Mouse (Mus musculus): Measurements from ENCODE around the gene Zmiz1. TPM values are rescaled to one million over a fixed set of nuclear protein-coding genes. Genes with fewer than 3 reads are reported as not detected.
A peak's percentile ranks its signal among the peaks of the same experiment; 100 is the strongest.

Gene Zmiz1
- polyA plus RNA-seq, 1 experiment from 2014 or later, result 26.3 TPM

DNA sequence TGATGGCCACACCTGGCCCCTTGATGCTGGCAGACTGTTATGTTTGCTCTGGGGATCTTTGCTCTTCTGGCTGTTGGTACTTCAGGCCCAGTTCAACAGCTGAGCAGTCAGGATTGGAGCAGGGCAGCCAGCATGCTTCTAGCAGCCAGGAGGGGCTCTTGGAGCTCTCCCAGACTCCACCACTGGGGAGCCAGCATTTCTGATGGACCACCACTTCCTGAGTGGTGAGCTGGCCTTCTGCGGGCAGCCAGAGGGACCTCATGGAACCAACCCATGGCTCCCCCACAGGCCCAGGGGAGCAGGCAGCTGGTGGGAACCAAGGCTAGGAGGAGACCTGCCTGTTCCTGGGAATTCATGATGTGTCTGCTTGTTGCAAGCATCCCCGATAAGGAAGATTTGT lies 94.4 kb downstream of the Zmiz1 start:
- no peak overlapping the region for H3K4me3 ChIP-seq (replicated peaks)
- no peaks in the 10 kb centered on the region for H3K27me3 ChIP-seq (replicated peaks)
- WGBS, result 63% methylated on average over 2 of the region's 2 CpGs
- no peak overlapping the region for H3K4me2 ChIP-seq (replicated peaks)
- no peak for ATAC-seq
- peaks cover 59% of the 10 kb centered on the region for H3K4me1 ChIP-seq (replicated peaks)
- no peaks in the 10 kb centered on the region for H3K9me3 ChIP-seq
- no peak overlapping the region for H3K9ac ChIP-seq
- no peaks in the 10 kb centered on the region for H3K36me3 ChIP-seq
- H3K27ac ChIP-seq, result peak overlapping the region; percentile 25; the same call in 1 of the 2 replicates

- Histone ChIP-seq H3K9ac (no peak overlapping the region), H3K36me3 (no peaks in the 10 kb centered on the region), H3K4me2 (replicated peaks) (no peak overlapping the region; the same call in 1 of the 2 replicates), H3K27me3 (replicated peaks) (no peaks in the 10 kb centered on the region), H3K4me3 (replicated peaks) (no peak overlapping the region), H3K27ac (peak overlapping the region; percentile 44; the same call in 1 of the 2 replicates), H3K4me1 (replicated peaks) (peaks cover 53% of the 10 kb centered on the region), H3K9me3 (no peaks in the 10 kb centered on the region)
- WGBS, result 16% methylated on average over 8 of the region's 8 CpGs
- peak; percentile 57 for ATAC-seq
Observed at GRCm38 (mm10) chr14:25554781-25555180, 95.8 kb downstream of the Zmiz1 start.

DNA sequence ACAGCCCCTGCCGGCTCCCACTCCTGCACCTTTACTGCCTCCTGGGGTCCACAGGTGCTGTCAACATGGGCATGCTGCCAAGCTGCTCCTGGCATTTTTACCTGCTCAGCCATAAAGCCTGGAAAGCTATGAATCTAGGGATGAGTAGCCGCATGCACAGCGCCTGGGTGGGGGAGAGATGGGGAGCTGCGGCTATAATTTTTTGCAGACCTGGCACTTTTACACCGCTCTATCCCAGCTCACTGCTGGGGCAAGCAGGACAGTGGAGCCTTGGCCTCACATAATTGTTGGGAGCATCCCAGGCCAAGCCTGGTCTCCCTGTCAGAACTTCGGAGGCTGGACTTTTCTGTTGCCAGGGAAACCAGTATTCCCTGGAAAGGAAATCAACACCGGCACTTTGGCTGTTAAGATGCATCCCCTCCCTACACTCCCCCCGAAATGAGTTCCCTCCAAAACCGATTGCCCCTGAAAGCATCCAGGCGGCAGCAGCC lies 96.4 kb downstream of the Zmiz1 start:
- no peak overlapping the region for H3K4me2 ChIP-seq (replicated peaks)
- H3K9ac ChIP-seq, result no peak overlapping the region
- no peak overlapping the region for H3K4me3 ChIP-seq (replicated peaks)
- 0 out of 2 replicates have a peak overlapping the region, but pooled peaks have one; percentile 48 for H3K27ac ChIP-seq
- H3K4me1 ChIP-seq (replicated peaks), result peaks cover 51% of the 10 kb centered on the region
- ATAC-seq, result peak; percentile 37; the same call in 1 of the 2 replicates
- no peaks in the 10 kb centered on the region for H3K9me3 ChIP-seq
- H3K27me3 ChIP-seq (replicated peaks), result no peaks in the 10 kb centered on the region
- H3K36me3 ChIP-seq, result no peaks in the 10 kb centered on the region
- WGBS, result 28% methylated on average over 10 of the region's 10 CpGs

DNA sequence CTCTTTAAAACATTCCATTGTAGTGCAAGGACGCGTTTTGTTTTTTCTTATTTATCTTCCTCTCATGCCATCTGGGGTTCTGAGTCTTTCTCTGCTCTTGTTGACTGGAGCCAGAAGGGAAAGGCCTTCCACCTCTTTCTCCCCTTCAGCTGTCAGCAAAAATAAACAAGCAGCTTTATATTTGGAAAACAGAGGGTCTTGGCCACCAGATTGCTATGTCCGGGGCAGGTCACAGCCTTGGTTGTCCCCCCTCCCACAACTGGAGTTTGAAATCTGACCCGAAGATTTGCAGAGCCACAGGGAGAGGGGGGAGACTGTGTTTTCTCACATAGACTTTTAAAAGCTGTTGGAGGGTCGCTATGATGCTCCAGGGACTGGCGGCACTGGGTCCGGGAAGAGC lies 96.9 kb downstream of the Zmiz1 start:
- no peak overlapping the region for H3K9ac ChIP-seq
- no peaks in the 10 kb centered on the region for H3K9me3 ChIP-seq
- H3K27ac ChIP-seq, result peak overlapping the region; percentile 48; the same call in 1 of the 2 replicates
- WGBS, result 28% methylated on average over 7 of the region's 7 CpGs
- peaks cover 51% of the 10 kb centered on the region for H3K4me1 ChIP-seq (replicated peaks)
- H3K4me2 ChIP-seq (replicated peaks), result no peak overlapping the region
- H3K27me3 ChIP-seq (replicated peaks), result no peaks in the 10 kb centered on the region
- no peaks in the 10 kb centered on the region for H3K36me3 ChIP-seq
- no peak for ATAC-seq
- no peak overlapping the region for H3K4me3 ChIP-seq (replicated peaks)

DNA sequence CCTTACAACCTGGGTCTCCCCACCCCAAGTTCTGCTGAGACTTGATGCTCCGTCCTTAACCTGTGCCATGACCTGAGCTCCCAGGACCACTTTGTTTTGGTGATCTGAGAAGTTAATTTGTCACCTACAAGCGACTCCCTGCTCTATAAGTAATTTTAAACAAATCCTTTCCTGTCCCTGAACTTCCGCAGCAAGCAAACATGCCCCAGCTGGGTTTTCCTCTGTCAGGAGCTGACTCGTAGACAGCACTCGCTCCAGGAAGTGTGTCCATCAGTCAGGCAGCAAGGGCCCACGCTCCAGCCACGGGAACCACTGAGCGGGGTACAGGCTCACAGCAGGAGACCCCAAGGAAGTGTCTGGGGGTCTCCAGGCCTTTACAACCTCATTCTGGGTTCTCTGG lies 98.0 kb downstream of the Zmiz1 start:
- H3K9me3 ChIP-seq, result no peaks in the 10 kb centered on the region
- peak overlapping the region; percentile 33; the same call in 1 of the 2 replicates for H3K27ac ChIP-seq
- H3K27me3 ChIP-seq (replicated peaks), result no peaks in the 10 kb centered on the region
- no peaks in the 10 kb centered on the region for H3K36me3 ChIP-seq
- peaks cover 44% of the 10 kb centered on the region for H3K4me1 ChIP-seq (replicated peaks)
- no peak overlapping the region for H3K9ac ChIP-seq
- no peak overlapping the region for H3K4me3 ChIP-seq (replicated peaks)
- WGBS, result 18% methylated on average over 8 of the region's 8 CpGs
- ATAC-seq, result no peak
- no peak overlapping the region for H3K4me2 ChIP-seq (replicated peaks)

GRCm38 (mm10) chr14:25558479-25558878 lies 99.5 kb downstream of the Zmiz1 start:
- no peak overlapping the region for H3K9ac ChIP-seq
- 79% methylated on average over 1 of the region's 1 CpGs for WGBS
- peaks cover 43% of the 10 kb centered on the region for H3K4me1 ChIP-seq (replicated peaks)

GRCm38 (mm10) chr14:25559907-25560306 lies 100.9 kb downstream of the Zmiz1 start:
- no peaks in the 10 kb centered on the region for H3K27me3 ChIP-seq (replicated peaks)
- no peak overlapping the region for H3K4me3 ChIP-seq (replicated peaks)
- no peak for ATAC-seq
- H3K9me3 ChIP-seq, result no peaks in the 10 kb centered on the region
- no peak overlapping the region for H3K9ac ChIP-seq
- WGBS, result 64% methylated on average over 5 of the region's 5 CpGs
- H3K4me2 ChIP-seq (replicated peaks), result no peak overlapping the region
- H3K4me1 ChIP-seq (replicated peaks), result peaks cover 39% of the 10 kb centered on the region
- H3K36me3 ChIP-seq, result no peaks in the 10 kb centered on the region
- no peak overlapping the region for H3K27ac ChIP-seq

More at GRCm38 (mm10) chr14:25558479-25558878, 99.5 kb downstream of the Zmiz1 start:
- Histone ChIP-seq H3K27me3 (replicated peaks) (no peaks in the 10 kb centered on the region), H3K36me3 (no peaks in the 10 kb centered on the region), H3K27ac (no peak overlapping the region), H3K4me2 (replicated peaks) (no peak overlapping the region), H3K9me3 (no peaks in the 10 kb centered on the region), H3K4me3 (replicated peaks) (no peak overlapping the region)
- ATAC-seq, result no peak

DNA sequence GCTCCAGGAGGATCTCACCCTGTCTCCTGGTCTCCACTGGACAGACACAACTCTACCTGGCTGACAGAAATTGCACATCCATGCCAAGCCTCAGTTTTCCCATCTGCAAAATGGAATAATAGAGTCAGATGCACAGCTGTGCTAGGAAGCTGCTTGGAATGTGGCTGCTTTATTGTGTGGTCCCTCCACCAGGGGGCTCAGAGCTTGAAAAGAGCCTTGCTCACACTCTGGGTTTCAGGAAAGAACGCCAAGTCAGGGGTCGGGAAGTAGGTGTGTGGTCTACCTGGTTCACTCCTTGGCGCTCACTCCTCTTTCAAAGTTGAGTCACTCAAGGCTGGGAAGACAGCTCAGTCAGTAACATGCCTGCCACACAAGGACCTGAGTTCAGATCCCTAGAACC lies 101.9 kb downstream of the Zmiz1 start:
- Histone ChIP-seq H3K27ac (no peak overlapping the region), H3K4me3 (replicated peaks) (no peak overlapping the region), H3K4me1 (replicated peaks) (peaks cover 39% of the 10 kb centered on the region), H3K4me2 (replicated peaks) (no peak overlapping the region), H3K36me3 (no peaks in the 10 kb centered on the region), H3K27me3 (replicated peaks) (no peaks in the 10 kb centered on the region), H3K9me3 (no peaks in the 10 kb centered on the region), H3K9ac (no peak overlapping the region)
- 90% methylated on average over 3 of the region's 3 CpGs for WGBS
- no peak for ATAC-seq

GRCm38 (mm10) chr14:25561716-25562115 lies 102.7 kb downstream of the Zmiz1 start:
- Histone ChIP-seq H3K9me3 (no peaks in the 10 kb centered on the region), H3K4me3 (replicated peaks) (no peak overlapping the region), H3K36me3 (no peaks in the 10 kb centered on the region), H3K4me1 (replicated peaks) (peaks cover 35% of the 10 kb centered on the region), H3K4me2 (replicated peaks) (no peak overlapping the region), H3K27ac (peak overlapping the region; percentile 29; the same call in 1 of the 2 replicates), H3K9ac (no peak overlapping the region), H3K27me3 (replicated peaks) (no peaks in the 10 kb centered on the region)
- WGBS, result 24% methylated on average over 1 of the region's 1 CpGs
- no peak for ATAC-seq

- no peak for ATAC-seq
- Histone ChIP-seq H3K9me3 (no peaks in the 10 kb centered on the region), H3K9ac (no peak overlapping the region), H3K4me2 (replicated peaks) (no peak overlapping the region), H3K4me1 (replicated peaks) (peaks cover 27% of the 10 kb centered on the region), H3K27me3 (replicated peaks) (no peaks in the 10 kb centered on the region), H3K27ac (0 out of 2 replicates have a peak overlapping the region, but pooled peaks have one; percentile 6), H3K36me3 (no peaks in the 10 kb centered on the region), H3K4me3 (replicated peaks) (no peak overlapping the region)
- 83% methylated on average over 4 of the region's 4 CpGs for WGBS
Observed at GRCm38 (mm10) chr14:25562447-25562846, 103.5 kb downstream of the Zmiz1 start.

GRCm38 (mm10) chr14:25562909-25563308 lies 103.9 kb downstream of the Zmiz1 start:
- Histone ChIP-seq H3K27me3 (replicated peaks) (no peaks in the 10 kb centered on the region), H3K36me3 (no peaks in the 10 kb centered on the region), H3K4me3 (replicated peaks) (no peak overlapping the region), H3K9me3 (no peaks in the 10 kb centered on the region), H3K9ac (no peak overlapping the region), H3K4me2 (replicated peaks) (no peak overlapping the region), H3K27ac (0 out of 2 replicates have a peak overlapping the region, but pooled peaks have one; percentile 6), H3K4me1 (replicated peaks) (peaks cover 27% of the 10 kb centered on the region)
- 71% methylated on average over 7 of the region's 7 CpGs for WGBS
- no peak for ATAC-seq

DNA sequence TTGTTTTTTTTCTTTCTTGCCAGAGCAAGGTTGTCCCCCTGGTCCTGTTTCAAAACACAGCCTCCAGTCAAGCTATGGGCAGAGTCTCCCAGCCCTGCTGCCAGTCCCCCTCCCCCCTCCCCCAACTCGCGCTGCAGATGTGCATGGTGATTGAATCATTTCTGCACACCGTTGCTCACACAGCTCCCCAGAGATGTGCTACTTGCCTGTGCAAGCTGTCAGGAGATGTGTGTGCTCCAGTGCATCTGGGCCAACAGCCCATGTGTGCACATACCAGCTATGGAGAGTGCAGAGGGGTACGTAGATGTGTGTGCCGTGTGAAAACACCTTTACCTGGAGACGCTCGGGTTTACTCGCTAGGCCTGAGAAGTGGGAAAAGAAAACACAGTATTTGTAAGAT lies 105.6 kb downstream of the Zmiz1 start:
- Histone ChIP-seq H3K4me2 (replicated peaks) (no peak overlapping the region), H3K27ac (no peak overlapping the region), H3K4me1 (replicated peaks) (peaks cover 27% of the 10 kb centered on the region), H3K9me3 (no peaks in the 10 kb centered on the region), H3K27me3 (replicated peaks) (no peaks in the 10 kb centered on the region), H3K36me3 (no peaks in the 10 kb centered on the region), H3K4me3 (replicated peaks) (no peak overlapping the region), H3K9ac (no peak overlapping the region)
- ATAC-seq, result no peak
- WGBS, result 66% methylated on average over 8 of the region's 8 CpGs

- no peak overlapping the region for H3K4me3 ChIP-seq (replicated peaks)
- no peaks in the 10 kb centered on the region for H3K9me3 ChIP-seq
- ATAC-seq, result peak; percentile 79
- no peaks in the 10 kb centered on the region for H3K27me3 ChIP-seq (replicated peaks)
- H3K36me3 ChIP-seq, result no peaks in the 10 kb centered on the region
- H3K4me2 ChIP-seq (replicated peaks), result no peak overlapping the region
- peaks cover 27% of the 10 kb centered on the region for H3K4me1 ChIP-seq (replicated peaks)
- peak overlapping the region; percentile 24 for H3K27ac ChIP-seq
- H3K9ac ChIP-seq, result no peak overlapping the region
- 23% methylated on average over 11 of the region's 11 CpGs for whole genome bisulfite sequencing
Observed at GRCm38 (mm10) chr14:25565344-25566088, 106.5 kb downstream of the Zmiz1 start.
